Mouse (Mus musculus) layer of hippocampus, adult 9-10 months (tissue): ENCODE results near the gene Bri3bp.
"Not testable (repeated sequence)": the region's sequence is repeated elsewhere in the genome, so short reads cannot be mapped to it uniquely, and the experiment has no call there.

ENCODE experiments used
- DNase-seq: peaks from one replicate; pipeline ENCODE4 v3.0.0; 2022; ENCODE audit warnings: low spot score

Gene Bri3bp

GRCm38 (mm10) chr5:125441234-125442114 is at the start of gene Bri3bp:
Gene Bri3bp (plus strand): TSS chr5:125441568.
- no peak for DNase-seq

- DNase-seq: peak; percentile 80
These were observed 49.8 kb upstream of the Bri3bp start for GRCm38 (mm10) chr5:125391609-125392008.

GRCm38 (mm10) chr5:125392176-125392575 is 49.2 kb upstream of the Bri3bp start:
- not testable (repeated sequence) for DNase-seq

- DNase-seq: no peak
These were observed 48.8 kb upstream of the Bri3bp start for GRCm38 (mm10) chr5:125392618-125392976.

DNA sequence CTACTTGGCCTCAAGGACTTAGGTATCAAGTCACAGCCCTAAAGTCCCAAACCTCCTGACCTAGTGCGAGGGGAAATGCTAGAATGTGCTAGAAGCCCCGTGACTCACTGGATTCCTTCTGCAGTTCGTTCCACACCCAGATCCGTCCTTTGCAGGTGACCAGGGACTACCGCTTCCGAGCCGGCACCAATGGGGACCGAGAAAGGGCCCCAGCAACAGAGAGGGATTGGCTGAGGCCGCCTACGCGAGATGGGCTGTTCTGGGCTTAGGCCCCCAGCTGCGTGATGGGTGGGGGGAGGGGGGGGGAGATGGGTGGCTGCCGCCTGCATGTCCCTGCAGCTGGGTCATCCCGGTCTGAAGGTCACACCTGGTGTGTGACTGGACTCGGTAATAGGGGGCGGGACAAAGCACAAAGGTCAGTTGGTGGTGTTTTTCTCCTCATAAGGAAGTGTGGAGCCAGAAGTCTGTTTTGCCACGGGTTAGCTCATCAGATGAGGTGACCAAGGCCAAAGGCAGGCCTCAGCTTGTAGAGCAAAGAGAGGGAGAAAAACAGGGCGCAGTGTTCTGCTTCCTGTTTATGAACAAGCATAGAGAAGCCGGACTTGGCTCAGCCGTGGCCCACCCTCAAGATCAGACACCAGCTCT is 48.3 kb upstream of the Bri3bp start:
- DNase-seq: peak; percentile 95

GRCm38 (mm10) chr5:125393622-125394603 is 47.5 kb upstream of the Bri3bp start:
- DNase-seq: no peak

- DNase-seq: no peak
These were observed 46.4 kb upstream of the Bri3bp start for GRCm38 (mm10) chr5:125395008-125395407.

- DNase-seq: no peak
These were observed 40.5 kb upstream of the Bri3bp start for GRCm38 (mm10) chr5:125400903-125401302.

DNA sequence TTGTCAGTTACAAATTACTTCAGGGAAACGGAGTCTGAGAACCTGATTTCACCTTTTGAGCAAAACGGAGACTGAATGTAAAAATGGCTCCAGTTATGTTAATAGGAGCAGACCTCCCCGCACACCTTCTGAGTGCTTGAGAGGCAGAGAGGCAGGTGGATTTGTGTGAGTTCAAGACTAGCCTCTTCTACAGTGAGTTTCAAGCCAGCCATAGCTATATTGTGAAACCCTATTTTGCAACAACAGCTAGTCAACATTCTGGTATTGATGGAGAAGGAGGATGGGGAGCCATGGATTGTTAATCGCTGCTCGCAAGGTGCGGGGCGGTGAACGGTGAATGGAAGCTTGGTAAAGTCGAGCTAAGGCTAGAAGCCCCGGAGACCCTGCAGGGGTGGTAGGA is 38.9 kb upstream of the Bri3bp start:
- DNase-seq: no peak

DNA sequence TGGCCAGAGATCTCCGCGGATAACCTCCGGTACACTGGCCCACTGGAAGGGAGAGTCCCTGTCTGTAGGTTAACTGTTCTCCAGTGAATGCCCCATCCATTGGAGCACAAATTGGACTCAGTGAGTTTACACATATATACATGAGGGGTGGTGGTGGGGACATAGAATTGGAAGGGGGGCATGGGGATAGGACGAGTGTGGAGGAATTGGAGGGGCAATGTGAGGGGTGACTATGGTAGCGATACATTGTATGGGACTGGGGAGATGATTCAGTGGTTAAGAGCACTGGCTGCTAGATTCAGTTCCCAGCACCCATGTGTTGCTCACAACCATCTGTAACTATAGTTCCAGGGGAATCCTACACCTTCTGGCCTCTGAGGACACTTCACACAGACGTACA is 38.4 kb upstream of the Bri3bp start:
- DNase-seq: no peak

- peak; percentile 76 for DNase-seq
These were observed 37.6 kb upstream of the Bri3bp start for GRCm38 (mm10) chr5:125403481-125404465.

- DNase-seq: no peak
These were observed 36.8 kb upstream of the Bri3bp start for GRCm38 (mm10) chr5:125404536-125404902.

- DNase-seq: peak; percentile 78
These were observed 36.3 kb upstream of the Bri3bp start for GRCm38 (mm10) chr5:125404903-125405545.

GRCm38 (mm10) chr5:125405546-125406248 is 35.7 kb upstream of the Bri3bp start:
- peak; percentile 93 for DNase-seq

DNA sequence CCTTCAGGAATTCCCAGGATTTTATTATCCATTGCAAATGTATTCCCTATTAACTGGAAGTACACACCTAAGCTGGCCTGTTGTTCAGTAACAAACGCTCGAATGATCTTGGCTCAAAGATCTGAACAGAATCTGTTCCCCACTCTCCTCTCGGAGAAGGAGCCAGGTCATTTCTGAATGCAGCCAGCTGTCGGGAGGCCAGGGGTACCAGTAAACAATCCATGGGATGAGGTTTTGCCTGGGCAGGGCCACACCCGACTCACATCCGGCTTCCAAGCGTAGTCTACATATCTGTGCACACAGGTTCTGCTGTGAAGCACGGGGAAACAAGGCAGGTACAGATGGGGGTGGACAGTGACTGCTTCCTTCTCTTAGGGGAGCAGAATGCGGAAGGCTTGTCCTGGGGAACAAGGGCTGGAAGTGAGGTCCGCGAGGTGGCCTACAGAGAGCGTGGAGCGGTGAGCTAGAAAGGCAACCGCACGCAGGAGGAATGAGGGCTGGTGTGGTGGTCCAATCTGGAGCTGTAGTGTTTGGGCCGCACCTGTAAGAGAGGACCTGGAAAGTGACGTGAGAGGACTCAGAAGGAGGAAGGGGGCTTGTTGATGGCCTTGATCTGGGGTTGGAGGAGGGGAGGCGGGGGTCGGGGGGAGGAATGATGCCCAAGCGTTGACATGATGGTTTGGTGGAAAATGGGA is 34.9 kb upstream of the Bri3bp start:
- DNase-seq: no peak

DNA sequence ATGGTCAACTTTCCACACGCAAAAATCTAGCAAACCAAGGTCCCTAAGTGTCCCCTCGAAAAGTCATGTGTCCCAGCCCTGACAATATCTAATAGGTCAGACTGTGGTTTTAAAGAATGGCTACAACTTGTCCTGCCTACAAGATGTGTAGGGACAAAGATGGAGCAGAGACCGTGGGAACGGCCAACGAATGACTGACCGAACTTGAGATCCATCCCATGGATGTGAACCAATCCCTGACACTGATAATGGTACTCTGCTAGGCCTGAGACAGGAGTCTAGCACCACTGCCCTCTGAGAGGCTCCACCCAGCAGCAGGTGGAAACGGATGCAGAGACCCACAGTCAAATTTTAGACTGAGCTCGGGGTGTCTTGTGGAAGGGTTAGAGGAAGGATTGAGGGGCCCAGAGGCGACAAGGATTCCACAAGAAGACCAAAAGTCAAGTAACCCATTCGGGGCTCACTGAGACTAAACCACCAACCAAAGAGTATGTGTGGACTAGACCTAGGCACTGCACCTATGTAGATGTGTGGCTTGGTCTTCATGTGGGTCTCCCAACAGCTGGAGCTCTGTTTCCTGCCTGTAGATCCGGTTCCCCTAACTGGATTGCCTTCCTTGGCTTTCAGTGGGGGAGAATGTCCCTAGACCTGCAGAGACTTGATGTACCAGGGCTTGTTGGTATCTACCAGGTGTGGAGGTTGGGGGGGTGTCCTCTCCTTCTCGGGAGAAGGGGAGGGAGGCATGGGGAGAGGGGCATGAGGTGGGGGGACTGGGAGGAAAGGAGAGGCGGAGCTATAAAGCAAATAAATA is 34.1 kb upstream of the Bri3bp start:
- no peak for DNase-seq

GRCm38 (mm10) chr5:125407910-125408575 is 33.3 kb upstream of the Bri3bp start:
- no peak for DNase-seq

DNA sequence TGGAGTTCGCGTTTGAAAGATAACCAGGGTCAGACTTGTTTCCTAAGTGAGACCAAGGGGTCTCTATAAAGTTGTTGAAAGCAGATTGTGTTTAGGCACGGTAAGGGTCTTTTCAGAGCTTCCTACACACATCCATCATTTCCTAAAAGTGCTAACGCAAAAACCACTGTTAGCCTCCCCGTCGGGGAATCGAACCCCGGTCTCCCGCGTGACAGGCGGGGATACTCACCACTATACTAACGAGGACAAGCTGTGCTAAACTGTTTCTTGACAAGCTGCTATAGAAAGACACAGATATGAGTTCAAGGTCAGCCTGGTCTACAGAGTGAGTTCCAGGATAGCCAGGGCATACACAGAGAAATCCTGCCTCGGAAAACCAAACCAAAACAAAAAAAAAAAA is 32.5 kb upstream of the Bri3bp start:
- DNase-seq: peak; percentile 82
